Mouse (Mus musculus) lung, postnatal 0 days (tissue): ENCODE results near the gene Man1c1.
A peak's percentile ranks its signal among the peaks of the same experiment; 100 is the strongest.

Source experiments
- CTCF ChIP-seq: IDR thresholded peaks from 2 replicates; pipeline ENCODE4 v1.5.1; 2016; ENCODE audit warnings: antibody characterized with exemption, mild to moderate bottlenecking
- EP300 ChIP-seq: IDR thresholded peaks from 2 replicates; pipeline ENCODE4 v1.6.1; 2016; ENCODE audit warnings: antibody characterized with exemption, mild to moderate bottlenecking, control low read depth

DNA sequence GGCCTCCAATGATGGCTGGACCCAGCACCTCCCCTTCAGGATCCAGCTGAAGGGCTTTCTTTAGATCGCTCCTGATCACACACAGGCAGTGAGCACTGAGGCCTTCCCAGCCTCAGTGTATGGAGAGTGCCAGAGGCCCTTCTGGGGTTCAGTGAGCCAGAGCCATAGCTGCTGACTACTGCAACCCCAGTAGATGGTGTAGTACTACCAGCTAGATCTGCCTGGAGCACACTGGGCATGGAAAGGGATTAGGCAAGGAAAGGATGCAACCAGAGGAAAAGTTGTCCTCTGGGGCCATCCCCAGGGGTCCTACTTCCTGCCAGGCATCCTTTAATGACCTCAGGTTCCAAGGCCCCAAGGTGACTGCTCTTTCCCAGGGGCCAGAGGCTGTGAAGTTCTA, 150.5 kb downstream of the Man1c1 start:
- peak; percentile 32; the same call in 1 of the 2 replicates for TF ChIP-seq CTCF
- no peak for TF ChIP-seq EP300
